11 mouse cellular contexts compared by ENCODE assay signal in the genomic region with DNA sequence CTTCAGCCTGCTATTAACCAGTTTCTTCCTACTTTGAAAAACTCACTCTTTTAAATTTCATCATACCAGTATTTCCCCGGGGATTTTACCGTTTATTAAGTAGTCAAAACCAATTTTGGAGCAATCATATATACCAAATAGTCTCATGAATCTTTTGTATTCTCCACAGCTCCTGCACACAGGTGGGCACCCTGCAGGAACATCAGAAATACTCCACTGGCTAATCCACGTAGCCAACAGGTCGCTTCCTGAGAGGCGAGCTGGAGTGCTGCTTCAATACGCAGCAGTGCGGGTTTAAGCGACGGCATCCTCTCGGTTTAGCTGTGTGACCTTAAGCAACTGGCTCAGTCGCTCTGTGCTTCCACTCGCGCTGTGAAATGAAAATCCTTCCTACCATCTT. TPM values are rescaled to one million over a fixed set of nuclear protein-coding genes. Genes with fewer than 3 reads are reported as not detected.
DNase-seq lines count a peak whose midpoint lies in the region; ATAC-seq and TF ChIP-seq lines count a peak whose summit lies in the region.
"Had no signal": no experiment of that assay in that cellular context is flagged by ENCODE, and none has a peak within 500 bp of the region (broad histone marks: within the 10 kb centered on the region; RNA-seq: fewer than 3 reads in every experiment).

No protein-coding gene starts in this region.

- H3K4me2 ChIP-seq in limb, embryonic 11.5 days (ENCODE audit: low read depth, severe bottlenecking): no peak overlapping the region
- no peak overlapping the region for H3K4me2 ChIP-seq in midbrain, embryonic 11.5 days
- H3K4me2 ChIP-seq in midbrain, embryonic 16.5 days (ENCODE audit: low read length): no peak overlapping the region
- H3K4me2 ChIP-seq: embryonic facial prominence, embryonic 13.5 days; embryonic facial prominence, embryonic 15.5 days; forebrain, embryonic 12.5 days had no signal

- H3K36me3 ChIP-seq in limb, embryonic 11.5 days (ENCODE audit: control insufficient read depth, insufficient read depth, low read length): no peaks in the 10 kb centered on the region
- peaks cover 10% of the 10 kb centered on the region for H3K36me3 ChIP-seq in limb, embryonic 10.5 days
- no peaks in the 10 kb centered on the region for H3K36me3 ChIP-seq in midbrain, embryonic 11.5 days (ENCODE audit: control insufficient read depth, insufficient read depth, low read length)
- no peaks in the 10 kb centered on the region for H3K36me3 ChIP-seq in midbrain, embryonic 16.5 days (ENCODE audit: control insufficient read depth, insufficient read depth, low read length)
- no peaks in the 10 kb centered on the region for H3K36me3 ChIP-seq in testis, adult 2 months (ENCODE audit: control insufficient read depth, insufficient read depth, low read length)
- H3K36me3 ChIP-seq: embryonic facial prominence, embryonic 13.5 days; embryonic facial prominence, embryonic 15.5 days; forebrain, embryonic 12.5 days had no signal

- no peak for ATAC-seq in limb, embryonic 11.5 days (ENCODE audit: insufficient number of reproducible peaks, low FRiP score, low TSS enrichment, low read depth)
- peak; percentile 20; the same call in 1 of the 2 replicates for ATAC-seq in midbrain, embryonic 11.5 days (ENCODE audit: low FRiP score)
- ATAC-seq in midbrain, embryonic 16.5 days: no peak

- H3K27ac ChIP-seq in limb, embryonic 11.5 days (replicated peaks; ENCODE audit: low read depth, low read length): no peak overlapping the region
- no peak overlapping the region for H3K27ac ChIP-seq in limb, embryonic 10.5 days
- H3K27ac ChIP-seq in midbrain, embryonic 11.5 days (ENCODE audit: low read depth, low read length): no peak overlapping the region
- no peak overlapping the region for H3K27ac ChIP-seq in midbrain, embryonic 16.5 days (ENCODE audit: low read length)
- no peak overlapping the region for H3K27ac ChIP-seq in testis, adult 2 months (ENCODE audit: control insufficient read depth, insufficient read depth, low read depth, low read length)
- H3K27ac ChIP-seq: embryonic facial prominence, embryonic 13.5 days; embryonic facial prominence, embryonic 15.5 days; forebrain, embryonic 10.5 days; forebrain, embryonic 12.5 days had no signal

- H3K4me1 ChIP-seq in limb, embryonic 11.5 days (ENCODE audit: control insufficient read depth, insufficient read depth, low read length): no peaks in the 10 kb centered on the region
- H3K4me1 ChIP-seq in limb, embryonic 10.5 days: no peaks in the 10 kb centered on the region
- no peaks in the 10 kb centered on the region for H3K4me1 ChIP-seq in midbrain, embryonic 11.5 days (ENCODE audit: control insufficient read depth, insufficient read depth, low read length)
- no peaks in the 10 kb centered on the region for H3K4me1 ChIP-seq in midbrain, embryonic 16.5 days (ENCODE audit: control insufficient read depth, insufficient read depth, low read length)
- peaks cover 5% of the 10 kb centered on the region for H3K4me1 ChIP-seq in testis, adult 2 months (ENCODE audit: control insufficient read depth, insufficient read depth, low read length)
- H3K4me1 ChIP-seq: forebrain, embryonic 10.5 days; forebrain, embryonic 12.5 days had no signal

- 90% methylated on average over 13 of the region's 13 CpGs for WGBS in limb, embryonic 11.5 days
- WGBS in limb, embryonic 10.5 days: 90% methylated on average over 13 of the region's 13 CpGs
- WGBS in midbrain, embryonic 11.5 days: 93% methylated on average over 13 of the region's 13 CpGs
- 87% methylated on average over 13 of the region's 13 CpGs for WGBS in midbrain, embryonic 16.5 days

- no peak for TF ChIP-seq CTCF in testis, adult 2 months (IDR thresholded peaks at IDR 0.05; ENCODE audit: control insufficient read depth, insufficient read depth, insufficient replicate concordance, low read depth, low read length)

- H3K27me3 ChIP-seq in limb, embryonic 11.5 days (ENCODE audit: control insufficient read depth, insufficient read depth, low read length): no peaks in the 10 kb centered on the region
- H3K27me3 ChIP-seq in limb, embryonic 10.5 days (ENCODE audit: low read depth, poor library complexity, severe bottlenecking): no peaks in the 10 kb centered on the region
- no peaks in the 10 kb centered on the region for H3K27me3 ChIP-seq in midbrain, embryonic 11.5 days (ENCODE audit: control insufficient read depth, insufficient read depth, low read length)
- H3K27me3 ChIP-seq in midbrain, embryonic 16.5 days (ENCODE audit: control insufficient read depth, insufficient read depth, low read depth, low read length): no peaks in the 10 kb centered on the region
- H3K27me3 ChIP-seq in testis, adult 2 months (ENCODE audit: control insufficient read depth, insufficient read depth, low read length): no peaks in the 10 kb centered on the region
- H3K27me3 ChIP-seq: embryonic facial prominence, embryonic 13.5 days; embryonic facial prominence, embryonic 15.5 days; forebrain, embryonic 12.5 days had no signal

- peak; percentile 21 for DNase-seq in limb, embryonic 11.5 days (ENCODE audit: low spot score)
- no peak for DNase-seq in limb, embryonic 10.5 days (ENCODE audit: low spot score)
- no peak for DNase-seq in midbrain, embryonic 11.5 days (ENCODE audit: low spot score, missing footprints)
- no peak for DNase-seq in testis, postnatal 10 days (ENCODE audit: low spot score)

- no peak overlapping the region for H3K9ac ChIP-seq in limb, embryonic 11.5 days (ENCODE audit: low read length)
- no peak overlapping the region for H3K9ac ChIP-seq in midbrain, embryonic 11.5 days (ENCODE audit: low read length)
- H3K9ac ChIP-seq in midbrain, embryonic 16.5 days (ENCODE audit: low read depth, low read length): no peak overlapping the region
- H3K9ac ChIP-seq: embryonic facial prominence, embryonic 13.5 days; embryonic facial prominence, embryonic 15.5 days; forebrain, embryonic 12.5 days had no signal

- no peak for TF ChIP-seq POLR2A in testis, adult 2 months (IDR thresholded peaks at IDR 0.05; ENCODE audit: control insufficient read depth, low read depth, low read length)

- H3K4me3 ChIP-seq in limb, embryonic 11.5 days (ENCODE audit: low read depth, low read length): no peak overlapping the region
- no peak overlapping the region for H3K4me3 ChIP-seq in limb, embryonic 10.5 days
- H3K4me3 ChIP-seq in midbrain, embryonic 11.5 days (ENCODE audit: low read depth, low read length): no peak overlapping the region
- no peak overlapping the region for H3K4me3 ChIP-seq in midbrain, embryonic 16.5 days (ENCODE audit: low read depth, low read length)
- H3K4me3 ChIP-seq in testis, adult 2 months (ENCODE audit: control insufficient read depth, low read depth, low read length): peak overlapping the region; percentile 26
- H3K4me3 ChIP-seq: embryonic facial prominence, embryonic 13.5 days; embryonic facial prominence, embryonic 15.5 days; erythroblast, embryonic 14.5 days; forebrain, embryonic 10.5 days; forebrain, embryonic 12.5 days had no signal

- H3K9me3 ChIP-seq in limb, embryonic 11.5 days (ENCODE audit: control insufficient read depth, low read length): no peaks in the 10 kb centered on the region
- H3K9me3 ChIP-seq in limb, embryonic 10.5 days (replicated peaks): no peaks in the 10 kb centered on the region
- no peaks in the 10 kb centered on the region for H3K9me3 ChIP-seq in midbrain, embryonic 11.5 days (ENCODE audit: control insufficient read depth, low read length)
- no peaks in the 10 kb centered on the region for H3K9me3 ChIP-seq in midbrain, embryonic 16.5 days (replicated peaks; ENCODE audit: control insufficient read depth, low read length, poor library complexity, severe bottlenecking)
- H3K9me3 ChIP-seq: embryonic facial prominence, embryonic 13.5 days; embryonic facial prominence, embryonic 15.5 days; forebrain, embryonic 10.5 days; forebrain, embryonic 12.5 days had no signal

RNA-seq across cellular contexts. Expression of a gene that starts 58.9 kb away (rescaled TPM):
- 111 and 114 TPM in 2 replicates for polyA plus RNA-seq in limb, embryonic 11.5 days (2014; fragmentation: Nextera tagmentation; extraction: Ambion mirVana)
- polyA plus RNA-seq in limb, embryonic 10.5 days (2016; fragmentation: Nextera tagmentation; extraction: Ambion mirVana): 214 and 221 TPM in 2 replicates
- 105 and 112 TPM in 2 replicates for polyA plus RNA-seq in midbrain, embryonic 11.5 days (2014; fragmentation: Nextera tagmentation; extraction: Ambion mirVana)
- polyA plus RNA-seq in midbrain, embryonic 16.5 days (2015; fragmentation: Nextera tagmentation; extraction: Ambion mirVana): 117 and 127 TPM in 2 replicates
- polyA plus RNA-seq in testis, adult 2 months (2012; rRNA removed): 30.1 and 40.6 TPM in 2 replicates
